Mouse (Mus musculus): ENCODE results near the gene Hmga2.
"Not testable (repeated sequence)": the region's sequence is repeated elsewhere in the genome, so short reads cannot be mapped to it uniquely, and the experiment has no call there.

Hmga2 gene

GRCm38 (mm10) chr10:120354523-120355030, 121.7 kb downstream of the Hmga2 start:
- in situ Hi-C loops (cut with MboI, MseI) = loop anchor here (10.0 kb wide), 1 partner anchor 140 kb away; no protein-coding TSS in a partner anchor

DNA sequence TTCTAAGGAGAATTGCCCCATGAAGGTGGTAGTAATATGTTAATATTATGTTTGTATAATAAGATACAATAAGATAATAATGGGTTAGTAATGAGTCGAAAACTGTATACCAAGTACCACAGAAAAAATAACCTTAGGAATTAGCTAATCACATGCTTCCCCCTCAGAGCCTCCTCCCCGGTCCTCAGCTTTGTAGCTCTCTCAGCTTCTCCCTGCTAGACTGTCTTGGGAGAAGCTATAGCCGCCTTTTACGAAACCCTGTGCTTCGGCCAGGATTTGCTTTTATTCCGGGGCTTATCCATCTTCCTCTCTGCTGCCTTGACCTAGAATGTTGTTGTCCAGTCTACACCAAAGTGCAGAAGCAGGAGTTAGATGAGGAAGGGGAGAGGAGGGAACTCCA, 130.9 kb downstream of the Hmga2 start:
- in situ Hi-C loops (cut with MboI, MseI) = no loop called here

GRCm38 (mm10) chr10:120344558-120345318, 131.5 kb downstream of the Hmga2 start:
- in situ Hi-C loops (cut with MboI, MseI) = no loop called here

DNA sequence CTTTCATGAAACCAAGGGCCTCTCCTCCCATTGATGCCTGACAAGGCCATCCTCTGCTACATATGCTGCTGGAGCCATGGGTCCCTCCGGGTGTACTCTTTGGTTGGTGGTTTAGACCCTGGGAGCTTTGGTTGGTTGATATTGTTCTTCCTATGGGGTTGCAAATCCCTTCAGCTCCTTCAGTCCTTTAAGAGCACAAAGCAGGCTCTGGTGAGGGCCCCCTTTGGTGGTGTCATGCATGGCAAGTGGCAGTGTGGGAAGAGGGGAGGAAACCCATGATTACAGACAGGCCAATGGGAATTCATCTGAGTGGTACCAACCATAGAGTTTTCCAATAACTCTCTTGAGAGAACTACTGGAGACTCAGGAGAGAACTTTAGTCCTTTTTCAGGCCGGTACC, 136.4 kb downstream of the Hmga2 start:
- in situ Hi-C loops (cut with MboI, MseI) = not testable (repeated sequence)

- in situ Hi-C loops (cut with MboI, MseI) = no loop called here
Measured at GRCm38 (mm10) chr10:120339324-120339723, 136.9 kb downstream of the Hmga2 start.

DNA sequence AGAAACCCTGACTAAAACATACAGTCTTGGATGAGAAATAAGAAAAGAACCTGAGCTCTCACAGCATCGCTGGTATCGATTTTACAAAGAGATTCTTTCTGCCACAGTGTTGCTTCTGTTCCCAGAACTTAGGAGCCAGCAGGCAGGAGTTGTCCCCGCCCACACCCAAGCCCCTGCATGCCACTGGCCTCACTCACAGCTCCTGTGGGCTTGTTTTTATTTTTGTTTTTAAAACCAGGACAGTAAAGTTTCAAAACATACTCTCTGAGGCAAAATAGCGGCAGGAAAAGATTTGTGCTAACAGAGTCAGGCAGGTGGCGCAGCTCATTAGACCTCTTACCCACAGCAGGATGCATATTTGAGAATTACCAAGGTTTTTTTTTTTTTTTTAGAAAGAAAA, 137.4 kb downstream of the Hmga2 start:
- in situ Hi-C loops (cut with MboI, MseI) = no loop called here

GRCm38 (mm10) chr10:120338431-120338830, 137.8 kb downstream of the Hmga2 start:
- in situ Hi-C loops (cut with MboI, MseI) = not testable (repeated sequence)

- in situ Hi-C loops (cut with MboI, MseI) = no loop called here
Measured at GRCm38 (mm10) chr10:120327946-120328345, 148.3 kb downstream of the Hmga2 start.

DNA sequence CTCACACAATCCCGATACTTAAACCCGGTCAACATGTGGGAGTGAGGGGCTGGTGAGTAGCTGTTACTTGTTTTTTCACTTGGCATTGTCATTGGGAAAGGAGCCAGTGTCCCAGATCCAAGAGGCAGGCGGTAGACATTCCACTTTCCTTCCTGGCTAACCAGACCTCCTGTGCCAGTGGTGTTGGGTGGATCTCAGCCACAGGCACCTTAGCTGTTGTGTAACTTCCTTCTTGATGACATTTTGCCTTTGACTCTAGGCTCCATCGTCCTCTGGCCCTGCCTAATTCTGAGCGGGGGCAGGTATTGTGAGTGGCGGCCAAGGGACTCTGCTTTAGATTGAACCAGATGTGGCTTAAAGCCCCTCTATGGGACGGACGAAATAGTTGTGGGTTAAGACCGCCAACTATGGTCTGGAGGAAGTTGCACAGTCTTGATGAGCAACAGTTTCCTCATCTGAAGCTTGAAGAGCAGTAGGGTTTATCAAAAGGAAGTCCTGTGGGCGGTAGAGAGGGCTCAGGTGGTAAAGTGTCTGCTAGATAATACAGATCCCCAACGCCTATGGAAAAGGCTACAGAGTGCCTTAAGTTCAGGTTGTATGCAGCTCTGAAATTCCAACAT, 152.6 kb downstream of the Hmga2 start:
- in situ Hi-C loops (cut with MboI, MseI) = no loop called here

DNA sequence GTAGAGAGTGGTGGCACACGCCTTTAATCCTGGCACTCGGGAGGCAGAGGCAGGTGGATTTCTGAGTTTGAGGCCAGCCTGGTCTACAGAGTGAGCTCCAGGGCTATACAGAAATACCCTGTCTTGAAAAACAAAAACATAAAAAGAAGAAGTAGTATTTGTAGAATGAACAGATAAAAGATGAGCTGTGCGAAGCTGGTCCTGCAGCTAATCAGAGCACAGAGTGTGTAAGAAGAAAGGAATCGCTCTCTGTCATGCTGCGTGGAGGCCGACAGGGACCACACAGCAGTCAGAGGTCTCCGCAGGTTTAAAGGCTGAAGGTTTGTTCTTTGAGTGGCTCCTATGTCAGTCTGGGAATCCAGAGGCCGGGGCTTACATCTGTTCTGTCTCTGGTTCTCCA, 153.5 kb downstream of the Hmga2 start:
- in situ Hi-C loops (cut with MboI, MseI) = no loop called here

- in situ Hi-C loops (cut with MboI, MseI) = no loop called here
Measured at GRCm38 (mm10) chr10:120319614-120320013, 156.7 kb downstream of the Hmga2 start.

Measured in T-helper 2 cell (primary cell).